Mouse (Mus musculus) olfactory bulb, adult 2 months (tissue): ENCODE results near the gene Gm49384.
"Not testable (repeated sequence)": the region's sequence is repeated elsewhere in the genome, so short reads cannot be mapped to it uniquely, and the experiment has no call there.

Experiments
- CTCF ChIP-seq: fragments of 200-500 bp; IDR thresholded peaks from 2 replicates; pipeline ENCODE4 v1.5.1; 2012; ENCODE audit warnings: low read depth, mild to moderate bottlenecking, low read length, moderate library complexity; ENCODE audit not compliant: insufficient read depth
- POLR2A ChIP-seq: fragments of 200-500 bp; IDR thresholded peaks from 2 replicates; pipeline ENCODE4 v1.6.1; 2012; ENCODE audit warnings: mild to moderate bottlenecking, low read depth, low read length, moderate library complexity; ENCODE audit not compliant: insufficient read depth

GRCm38 (mm10) chr12:69160677-69161076 is 43.4 kb downstream of the Gm49384 start:
- not testable (repeated sequence) for TF ChIP-seq POLR2A, CTCF
